Mouse (Mus musculus) cortical plate, adult 2 months (tissue): ENCODE measurements around the gene Crygc.

Experiments
- CTCF ChIP-seq: fragments of 200-500 bp; IDR thresholded peaks from 2 replicates; pipeline ENCODE4 v1.5.1; 2011; ENCODE audit warnings: mild to moderate bottlenecking, control low read depth, low read length; ENCODE audit not compliant: insufficient read depth; ENCODE audit errors: extremely low read depth
- POLR2A ChIP-seq: fragments of 200-500 bp; IDR thresholded peaks from 2 replicates; pipeline ENCODE4 v1.6.1; 2011; ENCODE audit warnings: mild to moderate bottlenecking, low read length, control low read depth; ENCODE audit not compliant: insufficient read depth; ENCODE audit errors: extremely low read depth

DNA sequence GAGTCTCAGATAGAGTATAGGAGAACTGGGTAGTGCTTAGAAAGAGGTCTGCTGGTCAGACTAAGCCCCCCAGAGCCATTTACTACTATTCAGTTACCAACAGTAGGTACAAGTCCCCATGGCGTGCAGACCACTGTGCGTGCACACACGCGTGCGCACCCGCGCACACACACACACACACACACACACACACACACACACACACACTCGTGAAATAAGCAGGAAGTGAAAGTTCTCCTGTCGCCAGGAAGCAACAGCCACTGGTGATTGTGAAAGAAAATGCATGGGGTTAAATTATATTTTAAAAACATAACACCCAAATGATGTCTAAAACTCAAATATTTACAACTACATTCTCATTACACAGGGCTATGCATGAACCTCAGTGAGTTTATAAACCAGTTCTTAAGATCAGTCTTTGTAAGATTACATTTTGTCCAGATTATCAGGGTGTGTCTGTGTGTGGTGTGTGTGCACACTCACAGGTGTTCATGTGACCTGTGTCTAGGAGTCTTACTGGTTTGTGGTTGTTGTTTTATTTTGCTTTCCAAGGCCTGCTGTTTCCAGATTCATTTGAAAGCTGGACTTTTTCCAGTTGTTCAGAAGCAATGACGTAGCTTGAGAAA lies 34.3 kb upstream of the Crygc start:
- TF ChIP-seq POLR2A, result no peak
- no peak for TF ChIP-seq CTCF
